Mouse (Mus musculus) CH12.LX (cell line): ENCODE data around the gene Gm37240. TPM values are rescaled to one million over a fixed set of nuclear protein-coding genes. Genes with fewer than 3 reads are reported as not detected.
A peak's percentile ranks its signal among the peaks of the same experiment; 100 is the strongest.

Source experiments
- DNase-seq: peaks from one replicate; pipeline ENCODE4 v3.0.0-alpha.2; 2013; ENCODE audit errors: extremely low read depth
- H3K27ac ChIP-seq: 2 replicates; pipeline ENCODE4 v1.5.1; 2012; ENCODE audit warnings: low read depth, mild to moderate bottlenecking, control low read depth, moderate library complexity; ENCODE audit not compliant: insufficient read depth
- H3K27me3 ChIP-seq: replicated peaks from 2 replicates; pipeline ENCODE3; 2012; ENCODE audit warnings: inconsistent platforms
- H3K36me3 ChIP-seq, 2 experiments: replicated peaks in 1 of 2; 2 replicates each; pipeline versions ENCODE3 to v1.6.1; 2012; ENCODE audit warnings: inconsistent platforms in 1 of 2, low read length in 1 of 2, mild to moderate bottlenecking in 1 of 2, mixed read lengths in 1 of 2, moderate library complexity in 1 of 2; ENCODE audit not compliant: control insufficient read depth in 1 of 2, insufficient read depth in 1 of 2
- H3K4me1 ChIP-seq, 2 experiments: 2 replicates each; pipeline ENCODE4 v1.6.1; 2012; ENCODE audit warnings: inconsistent platforms in 1 of 2, moderate library complexity in 1 of 2; ENCODE audit not compliant: insufficient read depth in 2 of 2, control insufficient read depth in 1 of 2
- H3K4me2 ChIP-seq: 2 replicates; pipeline ENCODE4 v1.6.1; 2012; ENCODE audit warnings: low read depth, mild to moderate bottlenecking, control low read depth; ENCODE audit not compliant: poor library complexity, insufficient read depth, severe bottlenecking
- H3K4me3 ChIP-seq, 3 experiments: fragments of 150-350 bp in 1 of 3; sonication (generic) in 1 of 3; replicated peaks in 1 of 3; 2 replicates each; pipeline versions ENCODE3 to v1.5.1; 2011 to 2012; ENCODE audit warnings: low read depth in 2 of 3, low read length in 2 of 3, mild to moderate bottlenecking in 2 of 3, moderate library complexity in 2 of 3, control low read depth in 1 of 3, improper control_type of control experiment in 1 of 3, inconsistent platforms in 1 of 3, mixed read lengths in 1 of 3; ENCODE audit not compliant: poor library complexity in 1 of 3
- H3K79me2 ChIP-seq: replicated peaks from 2 replicates; pipeline ENCODE4 v1.6.1; 2012; ENCODE audit warnings: mild to moderate bottlenecking, moderate library complexity; ENCODE audit not compliant: control insufficient read depth, poor library complexity, insufficient read depth, severe bottlenecking; ENCODE audit errors: extremely low read depth
- H3K9ac ChIP-seq: 2 replicates; pipeline ENCODE4 v1.6.1; 2012; ENCODE audit warnings: low read depth, mild to moderate bottlenecking, control low read depth, moderate library complexity; ENCODE audit not compliant: insufficient read depth
- H3K9me3 ChIP-seq: replicated peaks from 2 replicates; pipeline ENCODE3; 2012; ENCODE audit warnings: low read length, inconsistent platforms, mixed read lengths
- BHLHE40 ChIP-seq: IDR thresholded peaks from 2 replicates; pipeline ENCODE4 v1.6.1; 2011; ENCODE audit warnings: mild to moderate bottlenecking, low read depth, low read length, improper control_type of control experiment
- CTCF ChIP-seq, 2 experiments: IDR thresholded peaks in 1 of 2; conservative IDR thresholded peaks in 1 of 2; 2 replicates each; pipeline ENCODE4 v1.5.1; 2011 to 2012; ENCODE audit warnings: low read depth in 2 of 2, low read length in 2 of 2, improper control_type of control experiment in 1 of 2, inconsistent platforms in 1 of 2, mild to moderate bottlenecking in 1 of 2, moderate library complexity in 1 of 2
- E2F4 ChIP-seq: IDR thresholded peaks from 2 replicates; pipeline ENCODE4 v1.6.1; 2011; ENCODE audit warnings: low read depth, low read length, improper control_type of control experiment; ENCODE audit not compliant: insufficient replicate concordance
- EP300 ChIP-seq: IDR thresholded peaks from 2 replicates; pipeline ENCODE4 v1.6.1; 2011; ENCODE audit warnings: low read length, improper control_type of control experiment
- ETS1 ChIP-seq: conservative IDR thresholded peaks from 2 replicates; pipeline ENCODE4 v1.6.1; 2012; ENCODE audit warnings: low read depth, mild to moderate bottlenecking, inconsistent platforms, low read length, improper control_type of control experiment, moderate library complexity
- HCFC1 ChIP-seq: IDR thresholded peaks from 2 replicates; pipeline ENCODE4 v1.6.1; 2012; ENCODE audit warnings: low read depth, mild to moderate bottlenecking, inconsistent platforms, low read length, improper control_type of control experiment
- JUN ChIP-seq: IDR thresholded peaks from 2 replicates; pipeline ENCODE4 v1.6.1; 2011; ENCODE audit warnings: low read depth, mild to moderate bottlenecking, low read length, improper control_type of control experiment, moderate library complexity; ENCODE audit not compliant: insufficient read depth
- JUND ChIP-seq: conservative IDR thresholded peaks from 2 replicates; pipeline ENCODE4 v1.6.1; 2011; ENCODE audit warnings: low read depth, low read length, improper control_type of control experiment
- KAT2A ChIP-seq: IDR thresholded peaks from 2 replicates; pipeline ENCODE4 v1.6.1; 2012; ENCODE audit warnings: low read length, improper control_type of control experiment, inconsistent platforms; ENCODE audit not compliant: insufficient replicate concordance
- MAX ChIP-seq: IDR thresholded peaks from 2 replicates; pipeline ENCODE4 v1.6.1; 2011; ENCODE audit warnings: low read length, improper control_type of control experiment
- MAZ ChIP-seq: IDR thresholded peaks from 2 replicates; pipeline ENCODE4 v1.6.1; 2012; ENCODE audit warnings: low read depth, mild to moderate bottlenecking, inconsistent platforms, low read length, improper control_type of control experiment, moderate library complexity
- NELFE ChIP-seq: IDR thresholded peaks from 2 replicates; pipeline ENCODE4 v1.6.1; 2011; ENCODE audit warnings: low read depth, low read length, improper control_type of control experiment
- NRF1 ChIP-seq: IDR thresholded peaks from 2 replicates; pipeline ENCODE4 v1.6.1; 2014; ENCODE audit warnings: low read depth, mild to moderate bottlenecking, inconsistent platforms, low read length, improper control_type of control experiment, moderate library complexity
- PAX5 ChIP-seq: IDR thresholded peaks from 2 replicates; pipeline ENCODE4 v1.6.1; 2012; ENCODE audit warnings: low read length, inconsistent platforms, mixed read lengths
- POLR2A ChIP-seq: IDR thresholded peaks from 2 replicates; pipeline ENCODE4 v1.6.1; 2011; ENCODE audit warnings: low read depth, mild to moderate bottlenecking, improper control_type of control experiment, low read length
- POLR2AphosphoS2 ChIP-seq: IDR thresholded peaks from 2 replicates; pipeline ENCODE4 v1.6.1; 2011; ENCODE audit warnings: low read depth, low read length, improper control_type of control experiment
- SMC3 ChIP-seq: IDR thresholded peaks from 2 replicates; pipeline ENCODE4 v1.6.1; 2011; ENCODE audit warnings: low read depth, low read length, improper control_type of control experiment
- TCF12 ChIP-seq: IDR thresholded peaks from 2 replicates; pipeline ENCODE4 v1.6.1; 2014; ENCODE audit warnings: low read depth, mild to moderate bottlenecking, inconsistent platforms, low read length, improper control_type of control experiment
- UBTF ChIP-seq: IDR thresholded peaks from 2 replicates; pipeline ENCODE4 v1.6.1; 2012; ENCODE audit warnings: low read depth, mild to moderate bottlenecking, inconsistent platforms, low read length, improper control_type of control experiment, moderate library complexity
- USF1 ChIP-seq: IDR thresholded peaks from 2 replicates; pipeline ENCODE4 v1.6.1; 2014; ENCODE audit warnings: low read depth, mild to moderate bottlenecking, inconsistent platforms, low read length, improper control_type of control experiment
- USF2 ChIP-seq: conservative IDR thresholded peaks from 2 replicates; pipeline ENCODE4 v1.6.1; 2011; ENCODE audit warnings: low read depth, low read length, improper control_type of control experiment
- ZC3H11A ChIP-seq: IDR thresholded peaks from 2 replicates; pipeline ENCODE4 v1.6.1; 2012; ENCODE audit warnings: low read depth, mild to moderate bottlenecking, inconsistent platforms, low read length, improper control_type of control experiment
- ZMIZ1 ChIP-seq: IDR thresholded peaks from 2 replicates; pipeline ENCODE4 v1.6.1; 2012; ENCODE audit warnings: low read depth, mild to moderate bottlenecking, inconsistent platforms, low read length, improper control_type of control experiment
- dilution Hi-C: fragments of 300-500 bp; cut with MboI; formaldehyde crosslinking; loops from 2 replicates; pipeline ENCODE4 v1.14.3; 2020; ENCODE audit warnings: low sequenced_read_pairs; ENCODE audit not compliant: extremely low pct_unique_long_range_greater_than_20kb, extremely low pct_ligation_motif_present
- in situ Hi-C: fragments of 300-500 bp; cut with MboI; formaldehyde crosslinking; loops from 3 replicates; pipeline ENCODE4 v1.14.3; 2019; ENCODE audit warnings: low sequenced_read_pairs, low pct_ligation_motif_present, low pct_unique_long_range_greater_than_20kb, mixed read lengths
- polyA plus RNA-seq: library from polyadenylated mRNA; unstranded; fragments of >175 nt; gene quantifications from 2 replicates; pipeline ENCODE4 v1.2.1, GENCODE M21; 2012; ENCODE audit warnings: low read depth; ENCODE audit not compliant: insufficient read length
- total RNA-seq, 2 experiments: library from RNA; depleted of rRNA; stranded (reverse); fragments of 300-350 nt in 1 of 2; fragments of >200 nt in 1 of 2; gene quantifications; 2 replicates each; pipeline ENCODE4 v1.2.3; 2012 to 2014

The Gm37240 gene
- total and polyA plus RNA-seq, 3 experiments: 0.08 to 0.19 (median 0.14) TPM

GRCm38 (mm10) chr3:85048569-85048968, 838.7 kb downstream of the Gm37240 start:
- Histone ChIP-seq H3K9ac (no peak overlapping the region), H3K79me2 (no peaks in the 10 kb centered on the region), H3K36me3 (no peaks in the 10 kb centered on the region), H3K27me3 (no peaks in the 10 kb centered on the region), H3K4me2 (no peak overlapping the region), H3K27ac (no peak overlapping the region), H3K9me3 (no peaks in the 10 kb centered on the region), H3K4me3 (no peak overlapping the region), H3K4me1 (no peaks in the 10 kb centered on the region)
- dilution Hi-C loops: no loop called here
- no peak for DNase-seq
- in situ Hi-C loops: no loop called here
- TF ChIP-seq JUND (no peak), USF2 (peak; percentile 61), JUN (no peak), USF1 (peak; percentile 53), ZMIZ1 (no peak), NELFE (no peak), E2F4 (no peak), POLR2A (no peak), HCFC1 (no peak), ETS1 (no peak), BHLHE40 (no peak), NRF1 (no peak), ZC3H11A (no peak)

GRCm38 (mm10) chr3:85043679-85044218, 843.6 kb downstream of the Gm37240 start:
- Histone ChIP-seq H3K9me3 (no peaks in the 10 kb centered on the region), H3K27ac (no peak overlapping the region), H3K4me1 (no peaks in the 10 kb centered on the region), H3K9ac (no peak overlapping the region), H3K4me3 (no peak overlapping the region), H3K27me3 (no peaks in the 10 kb centered on the region), H3K4me2 (no peak overlapping the region), H3K79me2 (no peaks in the 10 kb centered on the region), H3K36me3 (no peaks in the 10 kb centered on the region)
- no peak for TF ChIP-seq CTCF (conservative IDR thresholded peaks at IDR 0.05 in 1 of 2, IDR thresholded peaks at IDR 0.05 in 1 of 2; ENCODE audit: low read depth in 2 of 2, low read length in 2 of 2)
- TF ChIP-seq SMC3: no peak
- TF ChIP-seq ZMIZ1: no peak
- no peak for TF ChIP-seq KAT2A
- no peak for TF ChIP-seq UBTF
- TF ChIP-seq USF1: no peak
- TF ChIP-seq MAX: no peak
- no peak for TF ChIP-seq EP300
- TF ChIP-seq MAZ: no peak
- no peak for TF ChIP-seq PAX5
- no peak for TF ChIP-seq TCF12
- TF ChIP-seq POLR2AphosphoS2: no peak
- no peak for TF ChIP-seq USF2
- dilution Hi-C loops (no loop called here), in situ Hi-C loops (no loop called here)
- no peak for DNase-seq
